Mouse (Mus musculus): ENCODE results near the gene Hunk. TPM values are rescaled to one million over a fixed set of nuclear protein-coding genes. Genes with fewer than 3 reads are reported as not detected.

Hunk gene
- total RNA-seq, 2 experiments from 2014 or later, result not detected

DNA sequence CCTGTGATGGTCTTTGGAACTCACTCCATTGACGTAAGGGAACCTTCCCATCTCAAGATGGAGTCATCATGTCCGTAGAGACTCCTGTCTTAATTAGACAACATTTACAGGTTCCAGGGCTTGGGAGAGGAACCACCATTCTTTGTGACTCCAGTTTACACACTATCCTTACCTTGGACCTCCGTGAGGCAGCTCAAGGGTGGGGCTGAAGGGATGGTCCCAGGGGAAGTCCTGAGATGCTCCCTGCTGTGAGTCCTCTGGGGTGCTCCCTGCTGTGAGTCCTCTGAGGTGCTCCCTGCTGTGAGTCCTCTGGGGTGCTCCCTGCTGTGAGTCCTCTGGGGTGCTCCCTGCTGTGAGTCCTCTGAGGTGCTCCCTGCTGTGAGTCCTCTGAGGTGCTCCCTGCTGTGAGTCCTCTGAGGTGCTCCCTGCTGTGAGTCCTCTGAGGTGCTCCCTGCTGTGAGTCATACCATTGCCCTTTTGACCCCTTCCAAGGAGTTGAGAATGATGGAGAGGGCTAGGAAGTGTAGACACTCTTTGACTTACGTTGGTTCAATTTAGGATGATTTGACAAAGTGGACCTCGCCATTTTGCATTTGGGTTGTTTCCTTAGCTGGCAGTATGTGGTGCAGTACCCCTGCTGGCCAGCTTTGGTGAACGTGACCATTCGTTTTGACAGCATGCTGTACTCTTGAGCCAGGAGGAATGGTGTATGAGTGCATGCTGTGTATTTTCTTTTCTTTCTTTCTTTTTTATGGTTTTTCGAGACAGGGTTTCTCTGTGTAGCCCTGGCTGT, 42.2 kb downstream of the Hunk start:
- ATAC-seq (ENCODE audit: poor library complexity, severe bottlenecking), result no peak

DNA sequence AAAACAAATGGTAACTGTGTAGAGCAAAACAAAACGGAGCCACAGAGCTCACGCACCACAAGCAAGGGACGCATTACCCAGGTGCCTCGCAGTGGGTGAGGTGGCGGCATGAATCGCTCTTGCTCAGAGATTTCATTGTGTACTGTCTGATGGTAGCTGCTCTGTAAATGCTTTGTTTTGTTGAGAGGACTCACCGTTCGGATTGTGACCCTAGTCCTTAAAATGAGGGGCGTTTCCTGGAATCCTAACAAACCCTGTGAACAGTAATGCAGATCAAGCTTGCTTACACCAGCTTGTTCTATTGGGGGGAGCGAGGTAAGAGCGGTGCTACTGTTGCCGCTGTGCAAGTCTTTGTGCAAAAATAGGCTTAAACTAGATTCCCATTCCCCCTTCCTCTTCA, 47.7 kb downstream of the Hunk start:
- no peak for ATAC-seq (ENCODE audit: poor library complexity, severe bottlenecking)

DNA sequence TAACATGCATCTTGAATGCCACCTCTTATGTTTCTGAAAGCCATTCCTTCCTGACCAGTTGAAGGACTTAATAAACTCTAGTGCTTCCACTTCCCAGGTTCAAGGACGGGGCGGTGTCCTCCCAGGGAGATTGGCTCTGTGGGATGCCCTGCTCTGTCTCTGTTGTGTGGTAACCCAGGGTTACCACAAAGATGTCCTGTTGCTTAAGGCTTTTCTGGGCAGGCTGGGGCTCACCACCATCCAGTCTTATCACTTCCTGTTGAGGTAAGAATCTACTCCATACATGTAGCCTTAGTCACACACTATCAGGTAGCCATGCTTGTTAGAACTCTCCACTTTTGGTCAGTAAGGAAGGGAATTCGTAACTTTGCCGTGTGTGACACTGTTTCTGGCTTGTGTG, 49.4 kb downstream of the Hunk start:
- peak; percentile 90 for ATAC-seq (ENCODE audit: poor library complexity, severe bottlenecking)

DNA sequence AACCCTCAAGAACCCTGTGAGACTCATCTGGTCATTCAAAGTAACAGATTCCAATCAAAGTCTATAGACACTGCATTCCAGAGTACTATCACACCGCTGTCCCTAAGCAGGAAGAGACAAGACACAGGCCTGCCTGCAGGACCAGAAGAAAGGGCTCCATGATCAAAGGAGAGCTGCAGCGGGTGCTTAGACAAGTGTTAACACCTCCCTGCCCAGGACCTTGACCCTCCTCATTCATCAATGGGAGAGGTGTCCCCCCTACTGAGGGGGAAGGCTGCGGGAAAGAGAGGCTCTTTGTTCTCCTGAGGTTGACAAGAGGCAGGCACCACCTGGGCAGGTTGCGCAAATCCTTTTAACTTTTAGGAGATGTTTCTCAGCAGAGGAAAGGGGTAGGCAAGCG, 51.5 kb downstream of the Hunk start:
- no peak for ATAC-seq (ENCODE audit: poor library complexity, severe bottlenecking)

DNA sequence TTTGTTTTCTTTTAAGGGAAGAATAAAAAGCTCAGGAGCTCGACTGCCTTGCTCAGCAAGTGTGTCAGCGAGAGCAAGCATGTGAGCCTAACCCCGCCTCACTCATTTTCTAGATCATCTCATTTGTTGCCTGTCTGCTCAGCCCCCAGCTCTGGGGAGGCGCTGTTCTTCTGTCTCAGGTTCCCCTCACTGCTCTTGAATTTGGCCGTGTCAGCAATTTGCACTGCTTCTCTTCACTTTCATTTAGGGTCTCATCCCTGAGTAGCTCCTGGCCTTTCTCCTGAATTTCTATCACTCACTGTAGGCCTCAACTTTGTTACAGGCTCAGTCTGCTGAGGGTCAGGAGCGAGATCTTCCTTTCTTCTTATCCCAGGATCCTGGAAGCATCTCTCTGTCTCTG, 53.7 kb downstream of the Hunk start:
- no peak for ATAC-seq (ENCODE audit: poor library complexity, severe bottlenecking)

DNA sequence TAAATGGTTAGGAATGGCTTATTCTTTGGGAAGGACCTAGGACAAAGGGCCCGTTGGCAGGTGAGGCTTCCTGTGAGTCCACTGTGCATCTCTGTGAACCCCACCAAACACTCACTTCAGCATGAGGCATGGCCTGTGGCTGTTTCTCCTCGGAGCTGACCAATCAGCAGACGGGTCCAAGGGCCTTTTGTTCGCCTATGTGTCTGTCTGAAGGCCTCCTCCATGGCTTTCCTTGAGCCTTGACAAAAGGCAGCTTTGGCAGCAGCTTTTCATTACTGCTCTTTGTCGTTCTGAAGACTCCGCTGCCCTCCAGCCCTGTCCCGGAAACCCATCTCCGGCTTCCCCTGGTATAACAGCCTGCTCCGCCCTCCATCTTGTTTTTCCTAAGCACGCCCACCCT, 54.8 kb downstream of the Hunk start:
- ATAC-seq (ENCODE audit: poor library complexity, severe bottlenecking), result no peak

DNA sequence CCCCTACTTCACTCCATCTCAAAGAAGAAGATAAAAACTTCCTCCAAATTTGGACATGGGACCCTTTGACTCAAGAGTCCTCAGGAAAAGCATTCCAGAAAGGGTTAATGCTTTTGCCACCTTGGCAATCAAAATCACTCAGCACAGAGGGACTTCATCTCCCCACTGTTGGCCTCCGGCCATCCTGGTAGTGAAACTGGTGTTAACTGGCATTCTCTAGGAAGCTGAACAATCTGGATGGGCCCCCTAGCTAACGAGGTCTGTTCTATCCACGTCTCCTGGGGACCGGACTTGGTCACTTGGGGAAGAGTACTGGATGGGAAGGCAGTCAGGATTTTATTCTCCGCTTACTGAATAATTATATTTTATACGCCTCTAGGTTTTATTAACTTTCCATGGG, 57.2 kb downstream of the Hunk start:
- no peak for ATAC-seq (ENCODE audit: poor library complexity, severe bottlenecking)

DNA sequence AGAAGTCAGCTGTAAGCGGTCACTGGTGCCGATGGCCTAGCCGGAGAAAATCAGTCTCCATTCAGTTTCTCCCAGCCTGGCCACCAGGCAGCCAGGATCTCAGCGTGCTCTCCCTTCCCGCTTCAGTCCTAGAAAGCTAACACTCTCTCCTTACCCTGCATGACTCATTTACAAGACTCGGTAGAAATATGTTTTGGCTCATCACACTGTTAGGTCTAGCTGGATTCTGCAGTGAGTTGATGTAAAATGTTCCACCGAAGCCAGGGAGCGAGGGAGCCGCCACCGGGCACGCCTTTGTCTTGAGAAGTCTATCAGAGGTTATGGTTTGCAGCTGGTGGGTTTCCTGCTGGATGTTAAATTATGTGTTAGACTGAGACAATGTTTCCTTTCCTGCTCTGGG, 67.4 kb downstream of the Hunk start:
- ATAC-seq (ENCODE audit: poor library complexity, severe bottlenecking), result no peak

DNA sequence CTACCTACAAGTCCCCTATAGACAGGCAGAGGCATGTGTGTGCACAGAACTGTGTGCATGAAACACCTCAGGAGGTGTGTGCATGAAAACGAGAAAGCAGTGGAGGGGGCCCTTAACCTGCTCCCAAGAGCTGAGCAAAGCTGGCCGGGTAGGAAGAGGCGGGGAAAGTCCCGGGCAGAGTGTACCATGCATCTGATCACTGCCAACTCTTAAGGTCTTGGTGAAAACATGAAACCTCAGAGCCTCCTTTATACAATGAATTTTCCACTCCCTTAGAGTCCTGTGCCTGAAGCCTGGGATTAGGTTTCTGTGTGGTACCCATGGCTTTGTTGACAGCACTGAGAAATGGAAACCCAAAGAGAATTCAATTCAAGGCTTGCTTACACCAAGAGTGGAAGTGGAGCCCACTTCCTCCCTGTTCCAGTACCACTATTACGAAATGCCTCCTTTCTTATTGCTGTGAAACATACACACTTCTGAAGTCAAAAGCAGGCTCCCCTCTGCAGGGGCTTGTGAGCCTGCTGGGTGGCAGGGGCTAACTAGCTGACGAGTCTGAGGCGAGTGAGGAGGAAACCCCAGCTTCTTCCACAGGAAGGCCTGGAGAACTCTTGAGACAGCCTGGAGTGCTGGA, 70.8 kb downstream of the Hunk start:
- ATAC-seq (ENCODE audit: poor library complexity, severe bottlenecking), result peak; percentile 57

DNA sequence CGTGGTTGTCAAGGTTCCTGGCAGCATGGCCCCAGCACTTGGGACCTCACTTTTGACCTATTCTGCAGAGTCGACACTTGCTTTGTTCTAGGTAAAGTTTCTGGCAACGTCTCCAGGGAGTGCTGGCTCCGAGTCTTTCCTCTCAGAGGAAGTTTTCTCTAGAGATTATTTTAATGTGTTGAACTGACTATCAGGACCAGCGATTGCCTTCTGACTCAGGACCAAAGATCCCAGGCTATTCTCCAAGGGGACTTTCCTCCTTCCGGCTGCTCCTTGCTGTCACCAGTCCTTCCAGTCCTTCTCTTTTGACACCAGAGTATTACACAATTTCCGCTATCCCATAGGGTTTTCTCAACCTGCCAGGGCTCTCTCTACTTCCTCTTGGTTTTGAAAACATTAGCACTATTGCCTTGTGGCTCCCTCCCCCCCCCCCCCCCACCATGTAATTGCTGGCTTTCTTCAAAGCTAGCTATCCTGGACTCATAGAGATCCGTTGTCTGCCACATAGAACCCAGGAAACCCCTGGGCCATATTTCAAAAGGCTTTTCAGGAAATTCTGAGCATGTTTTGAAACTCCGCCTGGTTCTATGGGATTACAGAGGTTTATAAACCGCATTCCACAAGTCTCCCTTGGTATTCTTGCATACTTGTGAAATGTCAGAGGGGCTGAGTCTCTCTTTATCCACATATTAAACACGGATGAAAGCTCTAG, 73.2 kb downstream of the Hunk start:
- ATAC-seq (ENCODE audit: poor library complexity, severe bottlenecking), result peak; percentile 68

DNA sequence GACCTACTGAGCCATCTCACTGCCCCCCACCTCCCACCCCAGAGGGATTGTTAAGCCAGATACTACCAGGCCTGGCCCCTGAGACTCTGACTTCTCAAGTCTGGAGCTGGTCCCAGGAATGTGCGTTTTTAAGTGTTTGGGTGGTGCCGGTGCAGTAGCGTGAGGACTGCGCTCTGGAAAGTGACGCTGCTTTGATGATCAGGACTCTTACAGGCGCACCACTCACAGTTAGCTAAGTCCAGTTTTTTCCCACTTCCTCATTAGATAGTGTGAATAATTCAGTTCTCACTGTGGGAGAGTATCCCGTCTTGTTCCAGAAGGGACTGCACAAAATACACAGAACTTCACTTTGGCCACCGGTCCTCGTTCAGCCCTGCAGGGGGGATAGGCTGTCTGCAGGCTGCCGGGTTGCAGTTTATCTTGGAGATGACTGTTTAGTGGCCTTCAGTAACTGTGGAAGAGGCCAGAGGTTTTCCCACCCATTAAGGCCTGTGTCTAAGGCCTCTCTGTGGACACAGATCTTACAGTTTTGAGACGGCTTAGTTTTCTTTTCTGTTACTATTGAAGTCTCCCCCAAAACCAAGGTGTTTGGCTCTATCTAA, 75.6 kb downstream of the Hunk start:
- ATAC-seq (ENCODE audit: poor library complexity, severe bottlenecking), result peak; percentile 55

DNA sequence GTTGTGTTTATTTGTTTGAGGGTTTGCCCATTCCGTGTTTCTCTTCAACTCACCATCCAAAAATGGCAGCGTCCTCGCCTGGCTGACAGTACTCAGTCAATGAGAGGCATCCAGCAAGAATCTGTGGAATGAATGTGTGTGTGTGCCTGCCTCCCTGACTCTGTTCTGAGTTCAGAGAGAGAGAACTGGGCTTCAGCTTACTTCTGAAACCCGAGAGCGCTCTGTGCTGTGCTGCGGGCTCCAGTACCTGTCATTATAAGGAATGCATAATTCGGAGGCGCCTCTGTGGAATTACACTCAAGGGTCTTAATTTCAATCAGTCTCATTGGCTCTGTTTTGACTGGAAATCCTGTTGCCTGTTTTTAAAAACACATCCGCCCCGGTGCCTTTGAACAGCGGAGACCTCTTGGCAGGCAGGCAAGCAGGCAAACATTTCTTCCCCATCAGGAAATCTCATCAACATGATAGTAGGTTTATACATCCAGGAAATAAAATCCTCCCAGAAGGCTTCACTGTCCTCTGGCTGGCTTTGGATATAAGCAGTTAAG, 77.0 kb downstream of the Hunk start:
- ATAC-seq (ENCODE audit: poor library complexity, severe bottlenecking), result no peak

DNA sequence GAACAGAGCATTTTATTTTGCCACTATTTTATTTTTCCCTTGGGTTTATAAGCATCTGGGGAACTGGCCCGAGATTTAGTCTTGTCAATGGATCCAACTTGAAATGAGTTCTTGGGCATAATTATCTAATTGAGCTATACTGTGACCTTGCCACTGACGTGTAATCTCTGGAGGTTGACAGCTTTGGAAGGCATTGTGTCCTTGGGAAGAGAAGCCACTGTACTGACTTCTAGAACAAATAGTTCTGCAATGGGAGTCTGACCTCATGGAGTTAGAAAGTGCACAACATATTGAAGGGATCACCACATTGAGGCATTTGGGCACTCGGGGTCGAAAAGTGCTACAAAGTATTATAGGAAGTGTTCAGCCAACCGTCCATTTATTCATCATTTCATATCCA, 79.3 kb downstream of the Hunk start:
- ATAC-seq (ENCODE audit: poor library complexity, severe bottlenecking), result no peak

DNA sequence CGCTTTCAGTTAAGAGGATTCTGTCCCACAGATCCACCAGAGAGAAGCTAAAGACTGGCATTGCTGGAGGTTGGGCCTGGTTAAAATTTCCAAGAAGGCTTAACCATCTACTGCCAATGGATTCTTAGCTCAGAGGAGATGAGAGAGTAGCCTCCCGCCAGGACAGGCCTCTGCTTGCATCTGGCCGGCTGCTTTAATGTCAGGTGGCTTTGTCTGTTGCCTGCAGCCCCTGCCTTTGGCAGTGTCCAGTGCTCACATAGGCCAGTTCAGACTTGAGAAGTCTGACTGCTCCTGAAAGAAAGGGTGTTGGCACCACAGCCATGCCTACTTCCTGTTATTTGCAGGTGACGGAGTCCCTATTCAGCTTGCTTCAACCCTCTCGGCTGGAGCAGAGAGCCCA, 82.5 kb downstream of the Hunk start:
- ATAC-seq (ENCODE audit: poor library complexity, severe bottlenecking), result 0 out of 2 replicates have a peak, but pooled peaks have one; percentile 45

DNA sequence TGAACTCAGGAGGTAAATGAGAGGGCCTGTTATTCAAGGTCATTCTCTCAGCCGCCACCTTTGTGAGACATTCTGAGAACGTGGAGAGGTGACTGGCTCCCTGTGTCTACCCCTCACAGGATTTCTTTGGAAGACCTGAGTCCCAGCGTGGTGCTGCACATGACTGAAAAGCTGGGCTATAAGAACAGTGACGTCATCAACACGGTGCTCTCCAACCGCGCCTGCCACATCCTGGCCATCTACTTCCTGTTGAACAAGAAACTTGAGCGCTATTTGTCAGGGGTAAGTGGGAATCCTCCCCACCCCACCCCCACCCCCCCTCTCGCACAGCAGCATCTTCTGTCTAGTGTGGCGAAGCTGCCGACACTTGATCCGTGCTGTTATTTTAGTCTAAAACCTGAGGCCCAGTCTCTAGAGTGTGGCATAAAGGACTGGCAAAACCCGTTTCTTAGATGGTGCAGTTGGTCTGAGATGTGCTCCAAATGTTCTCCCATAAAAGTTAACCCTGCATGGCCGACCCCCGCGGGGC, 90.0 kb downstream of the Hunk start:
- ATAC-seq (ENCODE audit: poor library complexity, severe bottlenecking), result peak; percentile 82

DNA sequence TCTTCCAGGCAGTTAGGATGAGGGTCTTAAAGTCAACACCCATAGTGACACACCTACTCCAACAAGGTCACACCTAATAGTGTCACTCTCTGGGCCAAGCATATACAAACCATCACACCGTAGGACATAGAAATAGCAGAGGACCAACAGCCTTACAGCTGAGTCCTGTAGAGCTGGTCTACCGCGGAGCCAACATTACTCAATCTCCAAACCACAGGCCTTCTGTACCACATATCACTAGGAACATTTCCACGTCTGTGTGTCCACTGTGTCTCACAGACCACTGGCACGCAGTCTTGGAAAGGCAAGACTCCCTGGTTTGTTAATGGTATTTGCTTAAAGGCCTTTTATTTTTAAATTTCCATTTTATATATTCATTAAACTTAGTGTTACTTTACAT, 95.8 kb downstream of the Hunk start:
- ATAC-seq (ENCODE audit: poor library complexity, severe bottlenecking), result peak; percentile 57; the same call in 1 of the 2 replicates

DNA sequence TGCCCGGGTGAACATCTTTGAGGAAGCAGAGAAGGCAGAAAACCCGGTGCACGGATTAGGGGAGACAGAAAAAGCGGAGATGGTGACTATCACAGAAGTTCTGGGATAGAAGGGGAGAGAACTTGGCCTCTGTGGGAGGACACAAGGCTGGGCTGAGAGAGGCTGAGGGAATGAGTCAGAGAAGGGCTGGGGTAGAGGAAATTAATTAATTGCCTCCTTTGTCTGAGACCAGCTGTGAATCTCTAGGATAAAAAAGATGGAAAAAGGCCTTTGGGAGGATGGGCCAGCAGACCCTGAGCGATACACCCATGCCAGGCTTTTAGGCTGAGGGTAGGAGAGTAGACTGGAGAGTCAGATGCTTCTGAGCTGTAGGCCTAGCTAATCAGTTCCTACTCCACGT, 97.5 kb downstream of the Hunk start:
- no peak for ATAC-seq (ENCODE audit: poor library complexity, severe bottlenecking)

DNA sequence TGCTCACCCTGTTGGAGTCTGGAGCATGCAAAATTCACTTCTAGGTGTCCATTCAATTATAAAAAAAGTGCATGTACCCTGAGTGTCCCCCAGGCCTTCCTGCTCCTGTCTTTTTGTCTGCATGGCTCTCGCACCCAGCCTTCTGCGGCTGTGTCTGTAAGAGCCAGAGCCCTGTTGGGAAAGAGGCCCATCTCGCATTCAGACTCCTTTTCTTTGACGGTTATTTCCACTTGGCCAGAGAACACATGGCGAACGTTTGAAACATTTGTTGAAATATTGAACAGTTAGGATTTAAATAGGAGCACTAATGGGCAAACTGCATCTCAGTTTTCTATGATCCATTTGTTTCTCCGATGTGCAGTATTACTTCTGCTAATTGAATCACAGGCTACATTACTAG, 99.3 kb downstream of the Hunk start:
- no peak for ATAC-seq (ENCODE audit: poor library complexity, severe bottlenecking)

DNA sequence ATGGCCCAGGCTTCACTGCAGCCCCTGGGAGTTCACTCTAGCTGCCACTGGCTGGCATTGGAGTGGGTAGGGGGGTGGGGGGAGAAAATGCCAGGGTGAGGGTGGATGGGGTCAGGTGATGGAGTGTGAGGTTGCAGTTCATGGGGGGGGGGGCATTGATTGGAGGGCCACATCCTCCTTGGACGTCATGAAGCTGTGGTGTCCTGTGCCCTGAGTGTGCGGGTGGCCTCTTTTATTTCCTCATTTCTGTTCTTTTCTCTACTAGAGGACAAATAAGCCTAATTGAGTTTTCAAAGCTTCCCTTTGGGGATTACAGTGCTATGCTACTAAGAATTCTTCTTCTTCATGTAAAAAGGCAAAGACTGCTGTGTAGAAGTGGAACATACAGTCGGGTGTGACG, 99.8 kb downstream of the Hunk start:
- 0 out of 2 replicates have a peak, but pooled peaks have one; percentile 33 for ATAC-seq (ENCODE audit: poor library complexity, severe bottlenecking)

DNA sequence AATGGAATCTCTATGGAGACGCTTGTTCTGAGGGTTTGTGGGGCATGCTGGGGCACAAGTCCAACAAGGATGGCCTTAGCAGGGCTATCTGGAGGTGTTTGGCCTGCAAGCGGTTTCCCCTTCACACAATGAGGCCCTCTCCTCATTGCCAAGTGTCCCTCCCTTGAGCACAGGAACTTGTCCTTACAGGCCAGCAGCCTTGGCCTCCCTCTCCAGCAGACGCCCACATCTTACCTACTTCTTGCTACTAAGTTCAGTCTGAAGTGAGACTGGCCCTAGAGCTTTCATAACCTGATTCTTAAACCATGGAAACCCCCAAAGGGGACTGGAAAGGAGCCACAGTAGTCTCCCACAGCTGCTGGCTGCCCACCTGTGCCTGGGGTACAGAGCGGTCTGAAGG, 104.3 kb downstream of the Hunk start:
- no peak for ATAC-seq (ENCODE audit: poor library complexity, severe bottlenecking)

DNA sequence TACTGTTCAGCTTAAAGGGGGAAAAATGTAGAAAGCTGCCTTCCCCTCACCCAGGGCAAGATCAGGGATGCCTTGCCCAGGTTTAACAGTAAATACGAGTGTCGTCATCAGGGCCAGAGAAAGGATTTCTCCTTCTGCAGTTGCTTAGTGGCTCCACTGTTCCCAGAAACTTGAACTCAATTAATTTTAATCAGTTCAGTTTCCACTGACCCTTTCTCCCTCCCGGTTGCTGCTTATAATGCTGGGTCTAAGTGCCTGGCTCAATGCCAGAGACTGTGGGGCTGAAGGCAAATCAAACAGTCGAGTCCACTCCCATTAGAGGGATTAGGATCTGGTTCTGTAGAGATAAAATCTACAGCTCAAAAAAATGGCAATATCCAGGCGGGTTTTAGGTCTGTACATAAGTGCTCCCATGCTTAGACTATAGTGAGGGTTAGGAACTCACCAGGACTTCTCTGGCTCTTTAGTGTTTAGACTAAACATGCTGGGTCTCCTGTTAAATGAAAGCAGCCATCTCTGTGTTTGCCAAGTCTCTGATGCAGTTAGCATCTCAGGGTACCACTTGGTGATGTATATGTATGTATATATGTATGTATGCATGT, 106.2 kb downstream of the Hunk start:
- ATAC-seq (ENCODE audit: poor library complexity, severe bottlenecking), result no peak
